Mouse (Mus musculus) embryonic facial prominence, embryonic 15.5 days (tissue): Measurements from ENCODE around the gene Pkd1. TPM values are rescaled to one million over a fixed set of nuclear protein-coding genes. Genes with fewer than 3 reads are reported as not detected.

Experiments
- ATAC-seq: fragments of 200-750 bp; cut with Nextera tagmentation; 2 replicates; pipeline ENCODE4 v1.8.0; 2017; ENCODE audit warnings: low read depth, moderate TSS enrichment; ENCODE audit not compliant: insufficient number of reproducible peaks, low FRiP score, low TSS enrichment
- H3K27ac ChIP-seq: fragments of 300-500 bp; sonication (generic); replicated peaks from 2 replicates; pipeline ENCODE4 v1.5.1; 2015; ENCODE audit warnings: mild to moderate bottlenecking, inconsistent platforms
- H3K27me3 ChIP-seq: fragments of 300-500 bp; sonication (generic); 2 replicates; pipeline ENCODE4 v1.6.1; 2015; ENCODE audit warnings: inconsistent platforms
- H3K36me3 ChIP-seq: fragments of 300-500 bp; sonication (generic); 2 replicates; pipeline ENCODE4 v1.6.1; 2015; ENCODE audit warnings: mild to moderate bottlenecking, inconsistent platforms
- H3K4me1 ChIP-seq: fragments of 300-500 bp; sonication (generic); 2 replicates; pipeline ENCODE4 v1.6.1; 2015; ENCODE audit warnings: inconsistent platforms
- H3K4me2 ChIP-seq: fragments of 300-500 bp; sonication (generic); replicated peaks from 2 replicates; pipeline ENCODE4 v1.6.1; 2015; ENCODE audit warnings: mild to moderate bottlenecking, inconsistent platforms
- H3K4me3 ChIP-seq: fragments of 300-500 bp; sonication (generic); replicated peaks from 2 replicates; pipeline ENCODE4 v1.5.1; 2015; ENCODE audit warnings: mild to moderate bottlenecking, inconsistent platforms
- H3K9ac ChIP-seq: fragments of 300-500 bp; sonication (generic); 2 replicates; pipeline ENCODE4 v1.6.1; 2015; ENCODE audit warnings: inconsistent platforms
- H3K9me3 ChIP-seq: fragments of 300-500 bp; sonication (generic); replicated peaks from 2 replicates; pipeline ENCODE4 v1.6.1; 2016; ENCODE audit warnings: inconsistent platforms
- WGBS: fragments of 180-500 bp; shearing (Covaris S2); methylation state at CpG from one replicate; pipeline ENCODE4 v1.1.7; 2015; 5-methylcytosine and 5-hydroxymethylcytosine counted together
- polyA plus RNA-seq: library from polyadenylated mRNA; unstranded; fragments of >200 nt; fragmentation: Nextera tagmentation; extraction: Ambion mirVana; gene quantifications from 2 replicates; pipeline ENCODE4 v1.2.1, GENCODE M21; 2015

The Pkd1 gene
- polyA plus RNA-seq, 1 experiment from 2014 or later = 32.6 TPM

GRCm38 (mm10) chr17:24617561-24618194 lies 68.0 kb downstream of the Pkd1 start:
- no peak overlapping the region for H3K27ac ChIP-seq
- no peaks in the 10 kb centered on the region for H3K9me3 ChIP-seq
- no peak overlapping the region for H3K4me3 ChIP-seq
- no peak for ATAC-seq
- 83% methylated on average over 14 of the region's 14 CpGs for WGBS
- no peaks in the 10 kb centered on the region for H3K27me3 ChIP-seq
- no peak overlapping the region for H3K4me2 ChIP-seq
- H3K9ac ChIP-seq = no peak overlapping the region
- H3K36me3 ChIP-seq = peaks cover 92% of the 10 kb centered on the region
- H3K4me1 ChIP-seq = no peaks in the 10 kb centered on the region

- Histone ChIP-seq H3K4me1 (no peaks in the 10 kb centered on the region), H3K4me3 (no peak overlapping the region), H3K4me2 (no peak overlapping the region), H3K9me3 (no peaks in the 10 kb centered on the region), H3K27ac (no peak overlapping the region), H3K36me3 (peaks cover 98% of the 10 kb centered on the region), H3K27me3 (no peaks in the 10 kb centered on the region), H3K9ac (no peak overlapping the region)
- 92% methylated on average over 8 of the region's 8 CpGs for WGBS
- ATAC-seq = no peak
These were observed 75.8 kb downstream of the Pkd1 start for GRCm38 (mm10) chr17:24625472-24625871.

- H3K27ac ChIP-seq = no peak overlapping the region
- 58% methylated on average over 5 of the region's 5 CpGs for WGBS
- H3K9ac ChIP-seq = no peak overlapping the region
- H3K27me3 ChIP-seq = no peaks in the 10 kb centered on the region
- H3K4me1 ChIP-seq = peaks cover 21% of the 10 kb centered on the region
- H3K9me3 ChIP-seq = no peaks in the 10 kb centered on the region
- no peak for ATAC-seq
- H3K4me3 ChIP-seq = no peak overlapping the region
- H3K4me2 ChIP-seq = no peak overlapping the region
- peaks cover 71% of the 10 kb centered on the region for H3K36me3 ChIP-seq
These were observed 79.0 kb downstream of the Pkd1 start for GRCm38 (mm10) chr17:24628646-24629045.

GRCm38 (mm10) chr17:24630072-24630471 lies 80.4 kb downstream of the Pkd1 start:
- H3K4me2 ChIP-seq = no peak overlapping the region
- 88% methylated on average over 14 of the region's 14 CpGs for WGBS
- H3K36me3 ChIP-seq = peaks cover 57% of the 10 kb centered on the region
- no peak overlapping the region for H3K9ac ChIP-seq
- no peak for ATAC-seq
- H3K27ac ChIP-seq = no peak overlapping the region
- no peak overlapping the region for H3K4me3 ChIP-seq
- no peaks in the 10 kb centered on the region for H3K27me3 ChIP-seq
- peaks cover 26% of the 10 kb centered on the region for H3K4me1 ChIP-seq
- no peaks in the 10 kb centered on the region for H3K9me3 ChIP-seq

GRCm38 (mm10) chr17:24632167-24632812 lies 82.7 kb downstream of the Pkd1 start, which contains the start of the genes Tsc2 and Nthl1:
Gene Tsc2 (minus strand): TSS chr17:24632630.
Gene Nthl1 (plus strand): TSS chr17:24632680.
- H3K9ac ChIP-seq = peak within 1 kb of the TSS; percentile 75
- H3K9me3 ChIP-seq = no peaks in the 10 kb centered on the region
- peak within 1 kb of the TSS; percentile 97 for H3K27ac ChIP-seq
- no peaks in the 10 kb centered on the region for H3K27me3 ChIP-seq
- ATAC-seq = peak; percentile 87
- H3K36me3 ChIP-seq = peaks cover 36% of the 10 kb centered on the region
- peak within 1 kb of the TSS; percentile 77 for H3K4me2 ChIP-seq
- 1% methylated on average over 51 of the region's 51 CpGs for WGBS
- peak within 1 kb of the TSS; percentile 71 for H3K4me3 ChIP-seq
- H3K4me1 ChIP-seq = peaks cover 26% of the 10 kb centered on the region

- H3K27ac ChIP-seq = peak overlapping the region; percentile 97
- H3K4me3 ChIP-seq = peak overlapping the region; percentile 71
- H3K4me1 ChIP-seq = peaks cover 26% of the 10 kb centered on the region
- H3K4me2 ChIP-seq = peak overlapping the region; percentile 77
- H3K9me3 ChIP-seq = no peaks in the 10 kb centered on the region
- peaks cover 30% of the 10 kb centered on the region for H3K36me3 ChIP-seq
- H3K27me3 ChIP-seq = no peaks in the 10 kb centered on the region
- peak overlapping the region; percentile 75 for H3K9ac ChIP-seq
- 8% methylated on average over 22 of the region's 22 CpGs for WGBS
- peak; percentile 50; the same call in 1 of the 2 replicates for ATAC-seq
These were observed 83.3 kb downstream of the Pkd1 start for GRCm38 (mm10) chr17:24632813-24633449.

GRCm38 (mm10) chr17:24633831-24634230 lies 84.2 kb downstream of the Pkd1 start:
- WGBS = 93% methylated on average over 11 of the region's 11 CpGs
- no peaks in the 10 kb centered on the region for H3K27me3 ChIP-seq
- H3K9ac ChIP-seq = no peak overlapping the region
- no peak overlapping the region for H3K4me2 ChIP-seq
- no peak overlapping the region for H3K4me3 ChIP-seq
- H3K27ac ChIP-seq = peak overlapping the region; percentile 97; the same call in 1 of the 2 replicates
- H3K36me3 ChIP-seq = peaks cover 21% of the 10 kb centered on the region
- ATAC-seq = no peak
- no peaks in the 10 kb centered on the region for H3K9me3 ChIP-seq
- H3K4me1 ChIP-seq = peaks cover 34% of the 10 kb centered on the region

GRCm38 (mm10) chr17:24635024-24635423 lies 85.4 kb downstream of the Pkd1 start:
- 86% methylated on average over 4 of the region's 4 CpGs for WGBS
- Histone ChIP-seq H3K4me3 (no peak overlapping the region), H3K9ac (no peak overlapping the region), H3K4me1 (peaks cover 46% of the 10 kb centered on the region), H3K36me3 (peaks cover 9% of the 10 kb centered on the region), H3K9me3 (no peaks in the 10 kb centered on the region), H3K4me2 (no peak overlapping the region), H3K27me3 (no peaks in the 10 kb centered on the region), H3K27ac (no peak overlapping the region)
- no peak for ATAC-seq

- H3K27me3 ChIP-seq = no peaks in the 10 kb centered on the region
- H3K27ac ChIP-seq = no peak overlapping the region
- peaks cover 50% of the 10 kb centered on the region for H3K4me1 ChIP-seq
- no peak overlapping the region for H3K9ac ChIP-seq
- H3K9me3 ChIP-seq = no peaks in the 10 kb centered on the region
- no peak for ATAC-seq
- peaks cover 3% of the 10 kb centered on the region; the same call in 1 of the 2 replicates for H3K36me3 ChIP-seq
- H3K4me3 ChIP-seq = no peak overlapping the region
- no peak overlapping the region for H3K4me2 ChIP-seq
- 95% methylated on average over 5 of the region's 5 CpGs for WGBS
These were observed 86.1 kb downstream of the Pkd1 start for GRCm38 (mm10) chr17:24635694-24636093.

GRCm38 (mm10) chr17:24636781-24637481 lies 87.3 kb downstream of the Pkd1 start:
- Histone ChIP-seq H3K4me2 (no peak overlapping the region), H3K4me3 (no peak overlapping the region), H3K27ac (no peak overlapping the region), H3K9me3 (no peaks in the 10 kb centered on the region), H3K36me3 (0 out of 2 replicates have a peak, but pooled peaks cover 4% of the 10 kb centered on the region), H3K9ac (no peak overlapping the region), H3K27me3 (no peaks in the 10 kb centered on the region), H3K4me1 (peaks cover 41% of the 10 kb centered on the region)
- ATAC-seq = no peak
- 79% methylated on average over 5 of the region's 5 CpGs for WGBS

- Histone ChIP-seq H3K27me3 (no peaks in the 10 kb centered on the region), H3K4me1 (peaks cover 34% of the 10 kb centered on the region), H3K9ac (no peak overlapping the region), H3K4me2 (no peak overlapping the region), H3K36me3 (0 out of 2 replicates have a peak, but pooled peaks cover 8% of the 10 kb centered on the region), H3K4me3 (no peak overlapping the region), H3K27ac (peak overlapping the region; percentile 93), H3K9me3 (no peaks in the 10 kb centered on the region)
- whole genome bisulfite sequencing = 85% methylated on average over 4 of the region's 4 CpGs
- no peak for ATAC-seq
These were observed 88.6 kb downstream of the Pkd1 start for GRCm38 (mm10) chr17:24638214-24638613.
